Mouse (Mus musculus): ENCODE results near the gene Ccdc22. TPM values are rescaled to one million over a fixed set of nuclear protein-coding genes. Genes with fewer than 3 reads are reported as not detected.

Ccdc22 gene
- polyA plus RNA-seq, 2 experiments = 9.0 to 16.7 TPM

GRCm38 (mm10) chrX:7571565-7572136 is 33.7 kb downstream of the Ccdc22 start:
- TF ChIP-seq CTCF (IDR thresholded peaks at IDR 0.05; ENCODE audit: low read depth) = no peak
- no peak for TF ChIP-seq EP300 (IDR thresholded peaks at IDR 0.05; ENCODE audit: low read depth)
- H3K27me3 ChIP-seq (ENCODE audit: control insufficient read depth, insufficient read depth, low read length) = no peaks in the 10 kb centered on the region
- peaks cover 10 to 29% of the 10 kb centered on the region in 2 experiments for H3K4me1 ChIP-seq (replicated peaks; ENCODE audit: control insufficient read depth in 2 of 2, insufficient read depth in 2 of 2, low read length in 1 of 2)
- H3K27ac ChIP-seq = no peak overlapping the region
- ATAC-seq (ENCODE audit: insufficient read depth) (no peak), DNase-seq (ENCODE audit: low read depth in 3 of 3, low spot score in 3 of 3) (no peak)
- H3K9ac ChIP-seq (replicated peaks) = no peak overlapping the region
- no peaks in the 10 kb centered on the region for H3K36me3 ChIP-seq (replicated peaks; ENCODE audit: control insufficient read depth, insufficient read depth, low read depth)
- WGBS (ENCODE audit: insufficient replicate concordance) = 53% methylated on average over 9 of the region's 9 CpGs
- H3K4me3 ChIP-seq (ENCODE audit: insufficient read depth in 1 of 2, low read depth in 2 of 2, low read length in 2 of 2) = no peak overlapping the region
- H3K9me3 ChIP-seq (ENCODE audit: control insufficient read depth, low read length) = no peaks in the 10 kb centered on the region
- no peak overlapping the region for H3K4me2 ChIP-seq (ENCODE audit: low read depth)

- DNase-seq (ENCODE audit: low read depth in 3 of 3, low spot score in 3 of 3) (no peak), ATAC-seq (ENCODE audit: insufficient read depth) (no peak)
- Histone ChIP-seq H3K4me2 (ENCODE audit: low read depth) (no peak overlapping the region), H3K27me3 (ENCODE audit: control insufficient read depth, insufficient read depth, low read length) (no peaks in the 10 kb centered on the region), H3K36me3 (replicated peaks; ENCODE audit: control insufficient read depth, insufficient read depth, low read depth) (no peaks in the 10 kb centered on the region), H3K9ac (replicated peaks) (no peak overlapping the region), H3K4me1 (replicated peaks; ENCODE audit: control insufficient read depth in 2 of 2, insufficient read depth in 2 of 2, low read length in 1 of 2) (peaks cover 10 to 29% of the 10 kb centered on the region in 2 experiments), H3K27ac (no peak overlapping the region), H3K9me3 (ENCODE audit: control insufficient read depth, low read length) (no peaks in the 10 kb centered on the region), H3K4me3 (ENCODE audit: insufficient read depth in 1 of 2, low read depth in 2 of 2, low read length in 2 of 2) (no peak overlapping the region)
- no peak for TF ChIP-seq EP300 (IDR thresholded peaks at IDR 0.05; ENCODE audit: low read depth)
- no peak for TF ChIP-seq CTCF (IDR thresholded peaks at IDR 0.05; ENCODE audit: low read depth)
- WGBS (ENCODE audit: insufficient replicate concordance) = 31% methylated on average over 7 of the region's 7 CpGs
Observed at GRCm38 (mm10) chrX:7570481-7571175, 34.7 kb downstream of the Ccdc22 start.

- ATAC-seq (ENCODE audit: insufficient read depth) = no peak
- no peak overlapping the region for H3K4me2 ChIP-seq (ENCODE audit: low read depth)
- no peak overlapping the region for H3K9ac ChIP-seq (replicated peaks)
- no peaks in the 10 kb centered on the region for H3K36me3 ChIP-seq (replicated peaks; ENCODE audit: control insufficient read depth, insufficient read depth, low read depth)
- no peaks in the 10 kb centered on the region for H3K27me3 ChIP-seq (ENCODE audit: control insufficient read depth, insufficient read depth, low read length)
- peaks cover 0 to 14% of the 10 kb centered on the region in 2 experiments; a peak in 3 of 4 replicates for H3K4me1 ChIP-seq (replicated peaks; ENCODE audit: control insufficient read depth in 2 of 2, insufficient read depth in 2 of 2, low read length in 1 of 2)
- no peak overlapping the region for H3K4me3 ChIP-seq (ENCODE audit: insufficient read depth in 1 of 2, low read depth in 2 of 2, low read length in 2 of 2)
- WGBS (ENCODE audit: insufficient replicate concordance) = 49% methylated on average over 8 of the region's 9 CpGs
- TF ChIP-seq EP300 (IDR thresholded peaks at IDR 0.05; ENCODE audit: low read depth) = no peak
- no peak for TF ChIP-seq CTCF (IDR thresholded peaks at IDR 0.05; ENCODE audit: low read depth)
- H3K27ac ChIP-seq = no peak overlapping the region
- no peak for DNase-seq (ENCODE audit: low read depth in 3 of 3, low spot score in 3 of 3)
- no peaks in the 10 kb centered on the region for H3K9me3 ChIP-seq (ENCODE audit: control insufficient read depth, low read length)
Observed at GRCm38 (mm10) chrX:7567491-7567890, 37.8 kb downstream of the Ccdc22 start.

GRCm38 (mm10) chrX:7566352-7566751 is 39.0 kb downstream of the Ccdc22 start:
- no peak overlapping the region for H3K4me3 ChIP-seq (ENCODE audit: insufficient read depth in 1 of 2, low read depth in 2 of 2, low read length in 2 of 2)
- WGBS (ENCODE audit: insufficient replicate concordance) = 28% methylated on average over 6 of the region's 6 CpGs
- ATAC-seq (ENCODE audit: insufficient read depth) (no peak), DNase-seq (ENCODE audit: low read depth in 3 of 3, low spot score in 3 of 3) (no peak)
- H3K4me1 ChIP-seq (replicated peaks; ENCODE audit: control insufficient read depth in 2 of 2, insufficient read depth in 2 of 2, low read length in 1 of 2) = peaks cover 0 to 4% of the 10 kb centered on the region in 2 experiments; a peak in 2 of 4 replicates
- no peak overlapping the region for H3K9ac ChIP-seq (replicated peaks)
- H3K4me2 ChIP-seq (ENCODE audit: low read depth) = no peak overlapping the region
- no peaks in the 10 kb centered on the region for H3K36me3 ChIP-seq (replicated peaks; ENCODE audit: control insufficient read depth, insufficient read depth, low read depth)
- no peak overlapping the region for H3K27ac ChIP-seq
- H3K27me3 ChIP-seq (ENCODE audit: control insufficient read depth, insufficient read depth, low read length) = no peaks in the 10 kb centered on the region
- H3K9me3 ChIP-seq (ENCODE audit: control insufficient read depth, low read length) = no peaks in the 10 kb centered on the region
- TF ChIP-seq EP300 (IDR thresholded peaks at IDR 0.05; ENCODE audit: low read depth) = no peak
- TF ChIP-seq CTCF (IDR thresholded peaks at IDR 0.05; ENCODE audit: low read depth) = no peak

GRCm38 (mm10) chrX:7563076-7563475 is 42.2 kb downstream of the Ccdc22 start:
- DNase-seq (ENCODE audit: low read depth in 3 of 3, low spot score in 3 of 3) = no peak
- Histone ChIP-seq H3K27me3 (ENCODE audit: control insufficient read depth, insufficient read depth, low read length) (no peaks in the 10 kb centered on the region), H3K9ac (replicated peaks) (no peak overlapping the region), H3K4me2 (ENCODE audit: low read depth) (no peak overlapping the region), H3K9me3 (ENCODE audit: control insufficient read depth, low read length) (no peaks in the 10 kb centered on the region), H3K4me3 (ENCODE audit: insufficient read depth in 1 of 2, low read depth in 2 of 2, low read length in 2 of 2) (no peak overlapping the region), H3K4me1 (replicated peaks; ENCODE audit: control insufficient read depth in 2 of 2, insufficient read depth in 2 of 2, low read length in 1 of 2) (no peaks in the 10 kb centered on the region; a peak in 1 of 4 replicates), H3K36me3 (replicated peaks; ENCODE audit: control insufficient read depth, insufficient read depth, low read depth) (no peaks in the 10 kb centered on the region), H3K27ac (no peak overlapping the region)
- WGBS (ENCODE audit: insufficient replicate concordance) = 28% methylated on average over 2 of the region's 2 CpGs
- no peak for ATAC-seq (ENCODE audit: insufficient read depth)
- TF ChIP-seq CTCF (IDR thresholded peaks at IDR 0.05; ENCODE audit: low read depth) = no peak
- TF ChIP-seq EP300 (IDR thresholded peaks at IDR 0.05; ENCODE audit: low read depth) = no peak
